In the genomic region with DNA sequence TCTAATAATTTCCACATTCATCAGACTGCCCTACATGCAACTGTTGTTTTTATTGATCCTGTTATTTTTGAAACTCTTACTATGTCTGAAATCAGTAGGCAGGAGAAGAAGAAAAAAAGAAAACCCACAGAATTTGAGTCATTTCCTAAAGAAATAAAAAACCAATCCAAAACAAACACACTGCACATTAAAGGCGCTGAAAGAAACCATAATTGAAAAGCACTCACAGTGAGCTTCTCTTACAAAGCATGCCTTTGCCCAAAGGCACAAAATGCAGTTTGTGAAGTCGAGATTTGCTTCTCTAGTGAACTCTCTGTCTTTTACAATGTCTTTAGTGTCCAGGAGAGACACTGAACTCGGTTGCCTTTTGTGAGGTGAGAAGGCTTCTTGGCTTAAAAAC, we compare ENCODE assay signal across 28 mouse cellular contexts. TPM values are rescaled to one million over a fixed set of nuclear protein-coding genes. Genes with fewer than 3 reads are reported as not detected.
A peak's percentile ranks its signal among the peaks of the same experiment; 100 is the strongest.
DNase-seq lines count a peak whose midpoint lies in the region; ATAC-seq and TF ChIP-seq lines count a peak whose summit lies in the region.
"Had no signal": no experiment of that assay in that cellular context is flagged by ENCODE, and none has a peak within 500 bp of the region (broad histone marks: within the 10 kb centered on the region; RNA-seq: fewer than 3 reads in every experiment).

No protein-coding gene starts in this region.

- peaks cover under 1% of the 10 kb centered on the region; the same call in 1 of the 2 replicates for H3K9me3 ChIP-seq in heart, embryonic 13.5 days
- no peaks in the 10 kb centered on the region for H3K9me3 ChIP-seq in heart, embryonic 10.5 days
- no peaks in the 10 kb centered on the region for H3K9me3 ChIP-seq in kidney, postnatal 0 days (replicated peaks; ENCODE audit: low read length)
- H3K9me3 ChIP-seq: hindbrain, embryonic 13.5 days; midbrain, embryonic 13.5 days had no signal

- 46% methylated on average over 3 of the region's 3 CpGs for WGBS in heart, embryonic 13.5 days
- WGBS in heart, embryonic 10.5 days: 65% methylated on average over 3 of the region's 3 CpGs
- WGBS in kidney, postnatal 0 days: 40% methylated on average over 3 of the region's 3 CpGs

- no peak overlapping the region for H3K4me2 ChIP-seq in heart, embryonic 13.5 days
- H3K4me2 ChIP-seq in kidney, postnatal 0 days (ENCODE audit: low read length): no peak overlapping the region
- H3K4me2 ChIP-seq: hindbrain, embryonic 13.5 days; midbrain, embryonic 13.5 days had no signal

- TF ChIP-seq CTCF in kidney, postnatal 0 days (IDR thresholded peaks at IDR 0.05; ENCODE audit: low read depth): no peak

- no peaks in the 10 kb centered on the region for H3K36me3 ChIP-seq in heart, embryonic 13.5 days
- no peaks in the 10 kb centered on the region for H3K36me3 ChIP-seq in heart, embryonic 10.5 days
- no peaks in the 10 kb centered on the region for H3K36me3 ChIP-seq in kidney, postnatal 0 days (ENCODE audit: insufficient read depth, low read length)
- H3K36me3 ChIP-seq: hindbrain, embryonic 13.5 days; midbrain, embryonic 13.5 days had no signal

- H3K27me3 ChIP-seq in heart, embryonic 13.5 days (replicated peaks): no peaks in the 10 kb centered on the region
- no peaks in the 10 kb centered on the region for H3K27me3 ChIP-seq in heart, embryonic 10.5 days (ENCODE audit: insufficient read depth, poor library complexity, severe bottlenecking)
- H3K27me3 ChIP-seq in kidney, postnatal 0 days (ENCODE audit: insufficient read depth, low read length): no peaks in the 10 kb centered on the region
- H3K27me3 ChIP-seq: hindbrain, embryonic 13.5 days; midbrain, embryonic 13.5 days had no signal

- no peak overlapping the region for H3K4me3 ChIP-seq in heart, embryonic 13.5 days
- no peak overlapping the region for H3K4me3 ChIP-seq in heart, embryonic 10.5 days
- no peak overlapping the region for H3K4me3 ChIP-seq in kidney, postnatal 0 days (replicated peaks; ENCODE audit: low read depth, low read length)
- H3K4me3 ChIP-seq: hindbrain, embryonic 13.5 days; midbrain, embryonic 13.5 days had no signal

- no peak for ATAC-seq in heart, embryonic 13.5 days (ENCODE audit: extremely low read depth, insufficient number of reproducible peaks, low FRiP score, low TSS enrichment)
- ATAC-seq in kidney, postnatal 0 days (replicated peaks; ENCODE audit: low FRiP score, low read depth): no peak
- ATAC-seq: forebrain, embryonic 16.5 days; midbrain, embryonic 13.5 days had no signal

- H3K27ac ChIP-seq in heart, embryonic 13.5 days (replicated peaks): peak overlapping the region; percentile 70
- no peak overlapping the region for H3K27ac ChIP-seq in heart, embryonic 10.5 days
- H3K27ac ChIP-seq in kidney, postnatal 0 days: peak overlapping the region; percentile 6; the same call in 1 of the 2 replicates
- H3K27ac ChIP-seq: hindbrain, embryonic 13.5 days; midbrain, embryonic 13.5 days had no signal

- H3K9ac ChIP-seq in heart, embryonic 13.5 days: no peak overlapping the region
- no peak overlapping the region for H3K9ac ChIP-seq in kidney, postnatal 0 days (ENCODE audit: low read depth, low read length)
- H3K9ac ChIP-seq: hindbrain, embryonic 13.5 days; midbrain, embryonic 13.5 days had no signal

- DNase-seq in heart, embryonic 10.5 days (ENCODE audit: low spot score): no peak
- peak; percentile 67 for DNase-seq in kidney, postnatal 0 days (ENCODE audit: low spot score)
- no peak for DNase-seq in kidney, postnatal 10 days
- DNase-seq in 3T3-L1 (ENCODE audit: low read depth, low spot score): peak; percentile 65
- peak; percentile 50 for DNase-seq in induced T-regulatory cell, adult 2 months (ENCODE audit: low read depth)
- no peak for DNase-seq in adrenal gland, postnatal 14 days
- no peak for DNase-seq in right cerebral cortex, postnatal 36 days (ENCODE audit: low spot score in 2 of 2)
- DNase-seq: B cell, adult 2 months; cerebellum, adult 2 months; heart, postnatal 14 days; kidney, postnatal 25 days; left cerebral cortex, postnatal 4 days; lung, postnatal 10 days; spleen, adult 18-20 months; thymus, adult 18-20 months; thymus, postnatal 4 days had no signal

- H3K4me1 ChIP-seq in heart, embryonic 13.5 days: peaks cover 17% of the 10 kb centered on the region
- no peaks in the 10 kb centered on the region for H3K4me1 ChIP-seq in heart, embryonic 10.5 days
- no peaks in the 10 kb centered on the region for H3K4me1 ChIP-seq in kidney, postnatal 0 days (replicated peaks; ENCODE audit: insufficient read depth, low read length)
- H3K4me1 ChIP-seq: hindbrain, embryonic 13.5 days; midbrain, embryonic 13.5 days had no signal

RNA-seq across cellular contexts. Expression of gene Agfg1, which starts 30.7 kb away (rescaled TPM):
- polyA plus RNA-seq in heart, embryonic 13.5 days (2015; fragmentation: Nextera tagmentation; extraction: Ambion mirVana): 29.0 and 29.3 TPM in 2 replicates
- 33.5 and 44.7 TPM in 2 replicates for polyA plus RNA-seq in heart, embryonic 10.5 days (2016; fragmentation: Nextera tagmentation; extraction: Ambion mirVana)
- 23.5 and 25.2 TPM in 2 replicates for polyA plus RNA-seq in kidney, postnatal 0 days (2015; fragmentation: Nextera tagmentation; extraction: Ambion mirVana)
- total RNA-seq in adrenal gland, postnatal 14 days (2021): 53.0 and 59.5 TPM in 2 replicates

RNA-seq across cellular contexts. Expression of gene Gm47791, which starts 37.5 kb away (rescaled TPM):
- polyA plus RNA-seq in heart, embryonic 13.5 days (2015; fragmentation: Nextera tagmentation; extraction: Ambion mirVana): not detected in 2 replicates
- not detected in 2 replicates for polyA plus RNA-seq in heart, embryonic 10.5 days (2016; fragmentation: Nextera tagmentation; extraction: Ambion mirVana)
- polyA plus RNA-seq in kidney, postnatal 0 days (2015; fragmentation: Nextera tagmentation; extraction: Ambion mirVana): not detected in 2 replicates
- total RNA-seq in adrenal gland, postnatal 14 days (2021): not detected in 2 replicates
- total RNA-seq: adrenal gland, adult 18-20 months; heart, postnatal 14 days; layer of hippocampus, adult 8-10 months; left cerebral cortex, postnatal 4 days; megakaryocyte progenitor cell, adult 5-6 weeks had no signal
- polyA plus RNA-seq: cerebellum, adult 2 months; embryonic facial prominence, embryonic 11.5 days; forebrain, embryonic 16.5 days; gonadal fat pad, adult 2 months; hindbrain, embryonic 13.5 days; intestine, embryonic 14.5 days; liver, embryonic 16.5 days; midbrain, embryonic 13.5 days; neural tube, embryonic 14.5 days had no signal

RNA-seq across cellular contexts. Expression of gene Tm4sf20, which starts 40.3 kb away (rescaled TPM):
- polyA plus RNA-seq in heart, embryonic 13.5 days (2015; fragmentation: Nextera tagmentation; extraction: Ambion mirVana): not detected in 2 replicates
- not detected in 2 replicates for polyA plus RNA-seq in heart, embryonic 10.5 days (2016; fragmentation: Nextera tagmentation; extraction: Ambion mirVana)
- polyA plus RNA-seq in kidney, postnatal 0 days (2015; fragmentation: Nextera tagmentation; extraction: Ambion mirVana): 0.53 and 0.61 TPM in 2 replicates
- total RNA-seq in adrenal gland, postnatal 14 days (2021): not detected in 2 replicates
- total RNA-seq: adrenal gland, adult 18-20 months; heart, postnatal 14 days; layer of hippocampus, adult 8-10 months; left cerebral cortex, postnatal 4 days; megakaryocyte progenitor cell, adult 5-6 weeks had no signal
- polyA plus RNA-seq: cerebellum, adult 2 months; embryonic facial prominence, embryonic 11.5 days; forebrain, embryonic 16.5 days; gonadal fat pad, adult 2 months; hindbrain, embryonic 13.5 days; neural tube, embryonic 14.5 days had no signal

Comparison
In these comparisons a context has a peak if more than half of its experiments do, and no peak if none do; other contexts are left out.
1. DNase-seq: peak in kidney, postnatal 0 days (single experiment), 3T3-L1 (single experiment) and induced T-regulatory cell, adult 2 months (single experiment); none in heart, embryonic 10.5 days (single experiment), kidney, postnatal 10 days (single experiment), adrenal gland, postnatal 14 days (single experiment) and right cerebral cortex, postnatal 36 days (0 of 2).